9 mouse cellular contexts compared by ENCODE assay signal in the genomic region with DNA sequence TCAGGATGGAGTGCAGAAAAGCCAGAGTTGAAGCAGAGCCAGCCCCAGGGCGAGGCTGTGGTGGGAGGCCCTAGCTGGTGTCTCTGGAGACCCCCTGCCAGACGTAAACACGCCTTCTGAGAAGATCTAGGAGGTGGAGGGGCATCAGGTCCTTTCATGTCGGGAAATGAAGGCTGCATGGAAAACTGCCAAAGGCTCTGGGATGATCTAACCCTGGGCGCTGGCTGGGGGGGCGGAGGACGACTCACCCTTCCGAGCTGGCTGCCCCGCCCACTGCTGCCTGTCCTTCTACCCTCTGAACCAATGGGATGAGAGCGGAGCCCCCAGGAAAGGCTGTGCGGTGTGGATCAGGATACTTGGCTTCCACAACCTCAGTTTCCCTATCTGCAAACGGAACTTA. TPM values are rescaled to one million over a fixed set of nuclear protein-coding genes. Genes with fewer than 3 reads are reported as not detected.
DNase-seq lines count a peak whose midpoint lies in the region; ATAC-seq and TF ChIP-seq lines count a peak whose summit lies in the region.
"Had no signal": no experiment of that assay in that cellular context is flagged by ENCODE, and none has a peak within 500 bp of the region (broad histone marks: within the 10 kb centered on the region; RNA-seq: fewer than 3 reads in every experiment).

No protein-coding gene starts in this region.

- peak; percentile 41 to 52 for DNase-seq in cerebellum, postnatal 10 days
- no peak for DNase-seq in cerebellum, postnatal 4 days (ENCODE audit: low spot score in 2 of 2)
- peak; percentile 79 for DNase-seq in Patski (ENCODE audit: low read depth, low spot score)
- DNase-seq in layer of hippocampus, postnatal 10 days (ENCODE audit: low spot score in 2 of 2), result no peak
- no peak for DNase-seq in cerebellum, adult 11-12 months
- no peak for DNase-seq in embryo, embryonic 11 days
- DNase-seq: liver, embryonic 13.5 days had no signal

- CTCF ChIA-PET in Patski (lab: Charles Lee), result interaction anchor here (1.5 to 2.4 kb wide), 3 partner anchors 11 to 55 kb away, joined by 3 to 8 read pairs (median 4); no protein-coding TSS in a partner anchor

- no peak overlapping the region for H3K9ac ChIP-seq in heart, embryonic 11.5 days (ENCODE audit: low read depth, low read length)
- H3K9ac ChIP-seq in limb, embryonic 15.5 days, result no peak overlapping the region
- H3K9ac ChIP-seq: liver, embryonic 13.5 days had no signal

- 0 out of 2 replicates have a peak, but pooled peaks cover 5% of the 10 kb centered on the region for H3K36me3 ChIP-seq in heart, embryonic 11.5 days (ENCODE audit: control insufficient read depth, insufficient read depth, low read length)
- peaks cover 31% of the 10 kb centered on the region; the same call in 1 of the 2 replicates for H3K36me3 ChIP-seq in limb, embryonic 15.5 days

- in situ Hi-C loops in Patski (cut with MboI; ENCODE audit: low pct_unique_long_range_greater_than_20kb), result no loop called here

- TF ChIP-seq CTCF in Patski (IDR thresholded peaks at IDR 0.05), result no peak

- H3K4me2 ChIP-seq in heart, embryonic 11.5 days, result no peak overlapping the region
- H3K4me2 ChIP-seq in limb, embryonic 15.5 days, result no peak overlapping the region
- H3K4me2 ChIP-seq: liver, embryonic 13.5 days had no signal

- no peaks in the 10 kb centered on the region for H3K27me3 ChIP-seq in Patski
- H3K27me3 ChIP-seq in heart, embryonic 11.5 days (ENCODE audit: control insufficient read depth, insufficient read depth, low read length), result no peaks in the 10 kb centered on the region
- no peaks in the 10 kb centered on the region for H3K27me3 ChIP-seq in limb, embryonic 15.5 days
- H3K27me3 ChIP-seq: liver, embryonic 13.5 days had no signal

- WGBS in heart, embryonic 11.5 days (ENCODE audit: insufficient replicate concordance), result 62% methylated on average over 12 of the region's 12 CpGs
- WGBS in limb, embryonic 15.5 days, result 62% methylated on average over 12 of the region's 12 CpGs

- ATAC-seq in Patski, result peak; percentile 27
- peak; percentile 50; the same call in 1 of the 2 replicates for ATAC-seq in heart, embryonic 11.5 days (replicated peaks; ENCODE audit: insufficient number of reproducible peaks, low FRiP score, low TSS enrichment)
- ATAC-seq in limb, embryonic 15.5 days (ENCODE audit: insufficient number of reproducible peaks, low FRiP score, low TSS enrichment, low read depth), result no peak

- H3K4me1 ChIP-seq in heart, embryonic 11.5 days (ENCODE audit: control insufficient read depth, insufficient read depth, low read length), result peaks cover 58% of the 10 kb centered on the region
- peaks cover 70% of the 10 kb centered on the region for H3K4me1 ChIP-seq in limb, embryonic 15.5 days

- no peak overlapping the region for H3K4me3 ChIP-seq in heart, embryonic 11.5 days (ENCODE audit: low read depth, low read length)
- no peak overlapping the region for H3K4me3 ChIP-seq in limb, embryonic 15.5 days
- H3K4me3 ChIP-seq: liver, embryonic 13.5 days had no signal

- H3K9me3 ChIP-seq in heart, embryonic 11.5 days (replicated peaks; ENCODE audit: control insufficient read depth, low read length), result peaks cover 4% of the 10 kb centered on the region
- no peaks in the 10 kb centered on the region for H3K9me3 ChIP-seq in limb, embryonic 15.5 days
- H3K9me3 ChIP-seq: liver, embryonic 13.5 days had no signal

- H3K27ac ChIP-seq in heart, embryonic 11.5 days (ENCODE audit: low read depth, low read length), result peak overlapping the region; percentile 32
- peak overlapping the region; percentile 69 for H3K27ac ChIP-seq in limb, embryonic 15.5 days
- H3K27ac ChIP-seq: liver, embryonic 13.5 days had no signal

- POLR2A ChIA-PET in Patski (lab: Charles Lee), result interaction anchor here (1.7 kb wide), 1 partner anchor 16 kb away, joined by 7 read pairs; a partner anchor contains a TSS

RNA-seq across cellular contexts. Expression of a gene that starts 16.4 kb away (rescaled TPM):
- 169 TPM for polyA plus RNA-seq in Patski (2021)
- polyA plus RNA-seq in heart, embryonic 11.5 days (2014; fragmentation: Nextera tagmentation; extraction: Ambion mirVana), result 49.0 and 55.7 TPM in 2 replicates
- 93.5 and 102 TPM in 2 replicates for polyA plus RNA-seq in limb, embryonic 15.5 days (2015; fragmentation: Nextera tagmentation; extraction: Ambion mirVana)
- total RNA-seq in layer of hippocampus, postnatal 10 days (2021), result 10 to 100 TPM; 35.6 to 46.3 TPM

Comparison
In these comparisons a context has a peak if more than half of its experiments do, and no peak if none do; other contexts are left out.
1. DNase-seq: peak in cerebellum, postnatal 10 days (2 of 2) and Patski (single experiment); none in cerebellum, postnatal 4 days (0 of 2), layer of hippocampus, postnatal 10 days (0 of 2), cerebellum, adult 11-12 months (single experiment) and embryo, embryonic 11 days (single experiment).